Mouse (Mus musculus): ENCODE measurements around the gene Igfals. TPM values are rescaled to one million over a fixed set of nuclear protein-coding genes. Genes with fewer than 3 reads are reported as not detected.
A peak's percentile ranks its signal among the peaks of the same experiment; 100 is the strongest.

Igfals gene
- total RNA-seq (2014; fragmentation: Nextera tagmentation) (not detected in 2 replicates), total RNA-seq (2017) (not detected in 2 replicates)

- ATAC-seq (replicated peaks; ENCODE audit: low FRiP score, low TSS enrichment, poor library complexity, severe bottlenecking), result no peak
These were observed at the start of gene Igfals for GRCm38 (mm10) chr17:24865776-24866175. Igfals (plus strand) TSS chr17:24865997.

DNA sequence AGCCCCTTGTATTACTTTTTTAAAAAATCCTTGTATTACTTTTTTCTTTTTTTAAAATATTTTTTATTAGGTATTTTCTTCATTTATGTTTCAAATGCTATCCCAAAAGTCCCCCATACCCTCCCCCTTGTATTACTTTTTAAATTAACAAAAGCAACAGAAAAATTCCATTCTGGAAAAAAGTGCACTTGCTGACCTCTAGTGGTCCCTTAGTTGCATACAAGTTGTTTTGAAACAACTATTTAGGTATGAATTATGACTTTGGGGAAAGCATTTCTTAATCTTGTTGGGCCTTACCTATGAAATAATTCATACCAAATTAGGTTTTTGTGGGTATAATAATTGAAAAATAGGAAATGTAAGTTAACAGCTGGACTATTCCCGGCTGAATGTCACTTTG, 48.3 kb upstream of the Igfals start:
- ATAC-seq (replicated peaks; ENCODE audit: low FRiP score, low TSS enrichment, poor library complexity, severe bottlenecking), result no peak

DNA sequence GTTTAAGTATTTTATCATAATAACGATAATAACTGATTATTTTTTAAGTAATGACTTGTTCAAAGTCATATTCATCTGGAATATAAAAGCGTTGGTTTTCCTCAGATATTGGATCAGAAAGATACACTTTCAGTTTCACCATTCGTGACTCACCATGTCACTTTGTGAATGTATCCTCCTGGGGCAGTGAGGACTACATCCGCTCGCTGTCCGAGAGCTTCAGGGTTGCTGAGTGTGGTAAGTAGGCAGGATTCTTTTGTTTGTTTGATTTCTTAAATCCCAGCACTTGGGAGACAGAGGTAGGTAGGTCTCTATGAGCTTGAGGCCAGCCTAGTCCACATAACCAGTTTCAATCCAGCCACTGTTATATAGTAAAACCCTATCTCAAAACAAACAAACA, 47.6 kb upstream of the Igfals start:
- no peak for ATAC-seq (replicated peaks; ENCODE audit: low FRiP score, low TSS enrichment, poor library complexity, severe bottlenecking)

GRCm38 (mm10) chr17:24819469-24819868, 46.3 kb upstream of the Igfals start:
- no peak for ATAC-seq (replicated peaks; ENCODE audit: low FRiP score, low TSS enrichment, poor library complexity, severe bottlenecking)

- ATAC-seq (replicated peaks; ENCODE audit: low FRiP score, low TSS enrichment, poor library complexity, severe bottlenecking), result no peak
These were observed 44.2 kb upstream of the Igfals start for GRCm38 (mm10) chr17:24821351-24822280.

- ATAC-seq (replicated peaks; ENCODE audit: low FRiP score, low TSS enrichment, poor library complexity, severe bottlenecking), result no peak
These were observed 26.0 kb upstream of the Igfals start, which contains the start of gene Hagh for GRCm38 (mm10) chr17:24839842-24840241. Hagh (plus strand) TSS chr17:24840143.

DNA sequence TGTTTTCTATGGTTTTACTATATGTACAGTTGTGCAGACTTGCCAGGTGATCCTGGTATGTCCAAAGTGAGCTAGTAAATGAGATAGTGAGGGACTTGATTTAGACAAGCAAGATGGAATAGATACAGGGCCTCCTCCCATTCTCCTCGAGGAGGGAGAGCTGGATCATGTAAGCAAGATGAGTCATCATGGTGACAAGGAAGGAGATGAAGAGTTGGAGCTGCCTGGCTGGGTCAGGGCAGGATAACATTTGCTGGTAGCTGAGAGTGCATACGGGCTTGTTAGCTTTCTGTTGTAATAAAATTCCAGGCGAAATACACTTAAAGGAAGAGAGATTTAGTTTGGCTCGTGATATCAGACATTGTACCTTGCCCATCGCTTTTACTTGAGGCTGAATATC, 25.5 kb upstream of the Igfals start:
- ATAC-seq (replicated peaks; ENCODE audit: low FRiP score, low TSS enrichment, poor library complexity, severe bottlenecking), result no peak

DNA sequence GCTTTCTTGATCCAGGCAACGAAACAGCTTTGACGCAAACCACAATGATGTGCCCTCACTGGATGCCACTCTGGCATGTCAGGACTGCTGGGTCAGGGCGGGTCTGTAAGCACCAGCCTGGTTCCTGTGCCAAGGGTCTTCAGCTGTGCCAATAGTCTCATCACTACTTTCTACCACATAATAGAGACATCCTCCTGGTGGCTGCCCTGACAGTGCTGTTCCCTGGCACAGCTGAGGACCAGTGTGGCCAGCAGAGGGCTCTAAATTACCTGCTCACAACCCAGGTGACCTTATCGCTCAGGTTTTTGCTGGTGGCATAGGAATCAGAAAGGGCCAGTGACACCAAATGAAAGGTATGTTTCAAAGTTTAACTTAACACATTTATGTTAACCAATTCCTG, 24.7 kb upstream of the Igfals start:
- ATAC-seq (replicated peaks; ENCODE audit: low FRiP score, low TSS enrichment, poor library complexity, severe bottlenecking), result peak; percentile 70

DNA sequence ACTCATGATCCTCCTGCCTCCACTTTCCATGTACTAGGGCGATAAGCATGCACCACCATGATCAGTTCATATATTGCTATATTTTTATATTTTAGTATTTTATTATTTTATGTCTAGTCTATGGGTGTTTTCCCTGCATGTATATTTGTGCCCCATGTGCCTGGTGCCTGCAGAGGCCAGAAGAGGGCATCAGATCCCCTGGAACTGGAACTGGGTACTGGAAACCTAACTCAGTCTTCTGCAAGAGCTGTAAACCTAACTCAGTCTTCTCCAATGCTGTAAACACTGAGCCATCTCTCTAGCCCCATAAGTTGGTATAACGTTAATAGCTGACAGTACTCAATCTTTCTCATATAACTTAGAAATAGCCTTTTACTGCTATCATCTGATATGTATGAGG, 23.2 kb upstream of the Igfals start:
- ATAC-seq (replicated peaks; ENCODE audit: low FRiP score, low TSS enrichment, poor library complexity, severe bottlenecking), result no peak

DNA sequence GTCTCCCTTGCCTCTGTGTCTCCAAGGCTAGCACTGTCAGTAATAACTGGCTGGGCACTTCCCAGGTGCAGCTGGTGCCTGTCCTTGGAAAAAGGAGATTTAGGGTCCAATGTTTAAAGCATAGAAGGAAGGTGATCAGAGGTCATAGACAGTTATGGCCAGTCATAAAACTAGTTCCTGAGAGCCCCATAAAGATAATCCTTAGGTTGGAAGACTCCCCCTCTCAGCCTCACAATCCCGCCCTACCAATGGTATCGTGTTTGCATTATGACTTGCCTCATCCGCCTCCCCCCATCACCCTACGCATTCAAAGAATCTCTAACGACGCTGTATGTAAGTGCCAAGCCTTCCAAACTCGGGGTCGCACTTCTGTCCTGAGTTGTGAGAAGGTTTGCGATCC, 21.3 kb upstream of the Igfals start:
- ATAC-seq (replicated peaks; ENCODE audit: low FRiP score, low TSS enrichment, poor library complexity, severe bottlenecking), result no peak

DNA sequence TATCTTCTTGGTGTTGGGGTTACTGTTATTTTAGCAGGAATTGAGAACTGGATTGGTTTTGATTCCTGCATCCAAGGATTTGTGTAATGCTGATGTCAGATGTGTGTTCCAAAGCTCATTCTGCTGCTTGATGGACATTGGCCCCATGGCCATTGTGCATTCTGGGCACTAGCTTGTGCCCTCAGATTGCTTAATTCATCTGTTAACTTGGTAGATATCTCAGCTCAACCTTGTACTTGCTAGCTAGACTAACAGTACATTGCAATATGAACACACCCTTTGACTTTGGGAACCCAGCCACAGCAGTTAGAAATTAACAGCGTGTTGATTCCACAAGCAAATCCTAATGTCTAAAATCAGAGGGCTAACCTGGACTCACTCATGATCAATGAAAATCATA, 18.4 kb upstream of the Igfals start:
- ATAC-seq (replicated peaks; ENCODE audit: low FRiP score, low TSS enrichment, poor library complexity, severe bottlenecking), result no peak

- ATAC-seq (replicated peaks; ENCODE audit: low FRiP score, low TSS enrichment, poor library complexity, severe bottlenecking), result peak; percentile 53
These were observed 17.2 kb upstream of the Igfals start for GRCm38 (mm10) chr17:24848600-24849031.

GRCm38 (mm10) chr17:24849733-24850064, 16.1 kb upstream of the Igfals start:
- no peak; the same call in none of the 2 replicates for ATAC-seq (replicated peaks; ENCODE audit: low FRiP score, low TSS enrichment, poor library complexity, severe bottlenecking)

- peak; percentile 96 for ATAC-seq (replicated peaks; ENCODE audit: low FRiP score, low TSS enrichment, poor library complexity, severe bottlenecking)
These were observed 15.6 kb upstream of the Igfals start, which contains the start of gene Fahd1 for GRCm38 (mm10) chr17:24850065-24850772. Fahd1 (minus strand) TSS chr17:24850364.

GRCm38 (mm10) chr17:24850773-24851127, 15.0 kb upstream of the Igfals start:
- no peak for ATAC-seq (replicated peaks; ENCODE audit: low FRiP score, low TSS enrichment, poor library complexity, severe bottlenecking)

GRCm38 (mm10) chr17:24851381-24852125, 14.2 kb upstream of the Igfals start:
- ATAC-seq (replicated peaks; ENCODE audit: low FRiP score, low TSS enrichment, poor library complexity, severe bottlenecking), result no peak

- ATAC-seq (replicated peaks; ENCODE audit: low FRiP score, low TSS enrichment, poor library complexity, severe bottlenecking), result no peak
These were observed 9.8 kb upstream of the Igfals start for GRCm38 (mm10) chr17:24855838-24856464.

DNA sequence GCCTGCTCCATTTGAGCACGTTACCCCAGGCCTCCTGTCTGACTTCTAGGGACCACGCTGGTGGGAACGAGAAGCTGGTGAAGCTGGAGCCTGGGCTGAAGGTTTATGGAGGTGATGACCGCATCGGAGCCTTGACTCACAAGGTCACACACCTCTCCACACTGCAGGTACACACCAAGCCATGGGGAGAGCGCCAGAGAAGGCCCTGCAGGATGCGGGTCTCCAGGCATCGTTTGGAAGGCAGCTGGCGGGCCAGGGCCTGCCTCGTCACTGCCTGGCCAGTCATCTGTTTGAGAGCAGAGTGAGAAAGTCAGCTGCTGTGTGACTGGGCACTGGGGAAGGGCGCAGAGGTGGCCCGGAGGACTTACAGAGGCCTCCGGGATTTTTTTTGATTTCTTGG, 9.2 kb upstream of the Igfals start:
- no peak for ATAC-seq (replicated peaks; ENCODE audit: low FRiP score, low TSS enrichment, poor library complexity, severe bottlenecking)

DNA sequence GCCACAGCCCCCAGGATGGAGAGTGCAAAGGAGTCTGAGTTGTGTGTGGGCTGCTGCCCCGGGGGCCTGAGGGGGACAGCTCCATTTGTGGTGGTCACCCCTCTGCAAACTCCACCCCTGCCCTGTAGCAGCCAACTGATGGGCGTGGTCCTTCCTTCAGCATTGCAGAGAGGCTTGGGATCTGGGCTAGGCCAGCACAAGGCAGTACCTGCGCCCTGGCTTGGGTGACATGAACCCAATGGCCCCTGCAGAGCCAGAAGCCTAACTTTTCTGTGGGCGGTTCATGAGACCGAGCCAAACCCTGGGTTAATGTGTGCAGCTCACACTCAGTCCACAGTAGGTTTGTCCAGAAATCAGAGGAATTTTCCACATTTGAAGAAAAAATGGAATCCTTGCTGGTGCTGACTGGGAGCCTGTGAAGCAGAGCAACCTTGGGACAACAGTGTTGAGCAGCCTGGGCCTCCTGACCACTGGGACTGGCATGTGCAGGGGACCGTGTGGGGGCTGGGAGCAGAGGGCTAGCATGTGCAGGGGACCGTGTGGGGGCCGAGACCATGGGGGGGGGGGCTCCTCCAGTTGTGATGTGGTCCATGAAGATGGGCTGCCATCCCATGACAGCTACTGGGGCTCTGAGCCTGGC, 7.8 kb upstream of the Igfals start:
- no peak for ATAC-seq (replicated peaks; ENCODE audit: low FRiP score, low TSS enrichment, poor library complexity, severe bottlenecking)
